Mouse (Mus musculus): ENCODE measurements around the gene Prnp. TPM values are rescaled to one million over a fixed set of nuclear protein-coding genes. Genes with fewer than 3 reads are reported as not detected.
A peak's percentile ranks its signal among the peaks of the same experiment; 100 is the strongest.

Prnp gene
- total RNA-seq (2021) = 100 to 1,000 TPM; 748 to 772 TPM
- long read RNA-seq, experiment 1, transcript Prnp-201 (3 exons, 2,184 nt) = major isoform, 1,153 of 1,295 reads
- long read RNA-seq, experiment 1, partial matches to known transcripts = 110 of 1,295 reads
- long read RNA-seq, experiment 1, other reads (novel, unspliced or antisense) = 32 of 1,295 reads
- long read RNA-seq, experiment 2, transcript Prnp-201 (3 exons, 2,184 nt) = major isoform, 853 of 972 reads
- long read RNA-seq, experiment 2, partial matches to known transcripts = 87 of 972 reads
- long read RNA-seq, experiment 2, other reads (novel, unspliced or antisense) = 32 of 972 reads

DNA sequence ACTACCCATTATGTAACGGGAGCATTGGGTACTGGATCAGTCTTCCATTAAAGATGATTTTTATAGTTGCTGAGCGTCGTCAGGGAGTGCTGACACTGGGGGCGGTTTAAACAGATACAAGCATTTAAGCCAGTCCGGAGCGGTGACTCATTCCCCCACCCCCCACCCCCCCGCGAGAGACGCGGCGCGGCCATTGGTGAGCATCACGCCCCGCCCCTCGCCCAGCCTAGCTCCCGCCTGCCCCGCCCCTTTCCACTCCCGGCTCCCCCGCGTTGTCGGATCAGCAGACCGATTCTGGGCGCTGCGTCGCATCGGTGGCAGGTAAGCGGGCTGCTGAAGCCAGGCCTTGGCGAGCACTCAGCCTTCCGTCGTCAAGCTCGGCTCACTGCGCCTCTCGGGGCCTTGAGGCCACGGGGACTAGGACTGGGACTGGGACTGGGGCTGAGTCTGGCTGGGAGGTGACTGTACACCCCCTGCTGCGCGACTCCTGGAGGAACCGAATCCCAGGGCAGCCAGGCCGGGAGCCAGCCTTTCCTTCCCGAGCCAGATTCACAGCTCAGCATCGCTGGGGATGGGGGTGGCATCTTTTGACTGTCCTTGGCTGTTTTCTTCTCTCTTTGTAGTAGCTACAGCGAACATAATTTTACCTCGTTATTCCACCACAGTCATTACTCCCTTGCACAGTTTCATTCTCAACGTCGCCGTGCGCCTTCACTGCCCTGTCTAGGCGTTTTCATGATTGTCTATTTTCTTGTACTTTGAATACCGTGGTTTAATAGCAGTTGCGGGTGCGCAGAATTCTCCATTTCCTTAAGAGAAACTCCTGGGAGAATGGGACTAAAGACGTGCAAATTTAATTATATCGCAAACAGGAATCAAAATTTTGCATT, at the start of gene Prnp, which contains the start of gene Prn:
TSS of gene Prnp (plus strand) at position 246 of the 890 bp plus-strand sequence.
TSS of gene Prn (plus strand) at position 275 of the 890 bp plus-strand sequence.
- peak; percentile 91 to 92 for DNase-seq (ENCODE audit: extremely low spot score in 1 of 2, low spot score in 2 of 2)
- TF ChIP-seq CTCF (IDR thresholded peaks at IDR 0.05) = no peak
- intact Hi-C loops (cut with DNase I) = loop anchor here (1.0 to 2.0 kb wide), 2 partner anchors 63 to 82 kb away; no protein-coding TSS in a partner anchor
- Histone ChIP-seq H3K27ac (peak within 1 kb of the TSS; percentile 94), H3K4me3 (peak within 1 kb of the TSS; percentile 68)

- intact Hi-C loops (cut with DNase I) = no loop called here
- Histone ChIP-seq H3K4me3 (no peak overlapping the region), H3K27ac (no peak overlapping the region)
- no peak for DNase-seq (ENCODE audit: extremely low spot score in 1 of 2, low spot score in 2 of 2)
- TF ChIP-seq CTCF (IDR thresholded peaks at IDR 0.05) = no peak; the same call in 1 of the 2 replicates
Observed at GRCm38 (mm10) chr2:131862617-131863275, 47.0 kb upstream of the Prnp start.

DNA sequence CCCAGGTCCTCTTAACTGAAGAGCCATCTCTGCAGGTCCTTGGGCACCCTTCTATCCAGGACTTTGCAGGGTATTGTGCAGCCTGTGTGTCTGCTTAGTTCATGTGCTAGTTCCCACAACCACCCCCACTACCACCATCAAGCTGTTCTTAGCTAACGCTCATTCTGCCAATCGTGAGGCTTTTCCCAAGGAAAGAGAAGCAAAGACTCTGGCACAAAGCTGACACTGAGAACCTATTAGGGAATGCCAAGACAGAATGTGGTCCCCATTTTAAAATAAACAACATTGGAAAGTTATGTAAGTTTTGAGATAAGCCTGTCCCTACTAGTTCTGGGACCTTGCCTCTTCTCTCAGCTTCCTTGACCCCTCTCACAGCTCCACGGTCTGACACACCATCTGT, 46.3 kb upstream of the Prnp start:
- Histone ChIP-seq H3K4me3 (no peak overlapping the region), H3K27ac (peak overlapping the region; percentile 73)
- no peak for TF ChIP-seq CTCF (IDR thresholded peaks at IDR 0.05)
- no peak for DNase-seq (ENCODE audit: extremely low spot score in 1 of 2, low spot score in 2 of 2)
- intact Hi-C loops (cut with DNase I) = no loop called here

- intact Hi-C loops (cut with DNase I) = no loop called here
- no peak for DNase-seq (ENCODE audit: extremely low spot score in 1 of 2, low spot score in 2 of 2)
- Histone ChIP-seq H3K4me3 (no peak overlapping the region), H3K27ac (peak overlapping the region; percentile 73; the same call in 1 of the 2 replicates)
- no peak for TF ChIP-seq CTCF (IDR thresholded peaks at IDR 0.05)
Observed at GRCm38 (mm10) chr2:131864262-131864796, 45.4 kb upstream of the Prnp start.

- no peak overlapping the region for H3K27ac ChIP-seq
- H3K4me3 ChIP-seq = no peak overlapping the region
- intact Hi-C loops (cut with DNase I) = no loop called here
- no peak for TF ChIP-seq CTCF (IDR thresholded peaks at IDR 0.05)
- no peak for DNase-seq (ENCODE audit: extremely low spot score in 1 of 2, low spot score in 2 of 2)
Observed at GRCm38 (mm10) chr2:131866676-131867075, 43.1 kb upstream of the Prnp start.

DNA sequence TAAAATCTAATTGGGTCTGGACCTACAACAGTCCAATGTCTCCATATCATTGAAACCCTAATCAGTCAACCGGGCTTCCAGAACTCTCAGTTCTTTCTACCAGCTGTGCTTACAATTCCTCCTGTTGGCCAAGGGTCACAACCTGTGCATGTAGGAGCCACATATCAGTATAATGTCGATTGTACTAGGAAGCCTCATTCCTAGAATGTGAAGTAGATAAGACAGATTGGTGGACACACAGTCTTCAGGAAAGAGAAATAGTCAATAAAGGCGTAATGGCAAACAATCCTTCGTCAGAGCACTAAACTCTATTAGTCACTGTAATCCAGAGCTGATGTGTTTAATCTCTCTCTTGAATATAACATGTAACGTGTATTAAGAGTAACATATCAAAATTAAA, 40.7 kb upstream of the Prnp start:
- no peak for TF ChIP-seq CTCF (IDR thresholded peaks at IDR 0.05)
- H3K27ac ChIP-seq = no peak overlapping the region
- H3K4me3 ChIP-seq = no peak overlapping the region
- intact Hi-C loops (cut with DNase I) = no loop called here
- no peak for DNase-seq (ENCODE audit: extremely low spot score in 1 of 2, low spot score in 2 of 2)

GRCm38 (mm10) chr2:131873376-131873775, 36.4 kb upstream of the Prnp start:
- no peak for DNase-seq (ENCODE audit: extremely low spot score in 1 of 2, low spot score in 2 of 2)
- H3K4me3 ChIP-seq = no peak overlapping the region
- intact Hi-C loops (cut with DNase I) = no loop called here
- TF ChIP-seq CTCF (IDR thresholded peaks at IDR 0.05) = no peak
- H3K27ac ChIP-seq = no peak overlapping the region

- TF ChIP-seq CTCF (IDR thresholded peaks at IDR 0.05) = no peak
- DNase-seq (ENCODE audit: extremely low spot score in 1 of 2, low spot score in 2 of 2) = no peak
- H3K27ac ChIP-seq = peak overlapping the region; percentile 13; the same call in 1 of the 2 replicates
- intact Hi-C loops (cut with DNase I) = no loop called here
- H3K4me3 ChIP-seq = no peak overlapping the region
Observed at GRCm38 (mm10) chr2:131876551-131877265, 33.0 kb upstream of the Prnp start.

DNA sequence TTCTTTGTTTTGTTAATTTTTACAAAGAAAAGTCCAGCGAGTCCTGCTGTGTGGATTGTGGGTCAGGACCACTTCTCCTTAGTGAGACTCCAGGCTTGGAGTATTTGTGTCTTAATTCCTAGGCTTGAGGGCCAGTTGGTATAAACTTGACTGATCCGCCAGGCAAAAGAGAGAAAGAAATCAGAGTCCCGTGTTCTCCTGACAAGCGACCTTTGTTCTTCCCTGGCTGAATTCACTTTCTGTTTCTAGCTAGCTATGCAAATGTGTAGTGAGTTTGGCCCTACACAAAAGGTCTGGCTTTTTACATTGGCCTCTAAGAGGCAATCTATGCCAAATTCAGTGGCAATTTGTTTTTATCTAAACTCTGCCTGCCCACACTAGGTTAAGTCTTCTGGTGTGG, 28.0 kb upstream of the Prnp start:
- intact Hi-C loops (cut with DNase I) = no loop called here
- H3K27ac ChIP-seq = peak overlapping the region; percentile 21; the same call in 1 of the 2 replicates
- no peak for DNase-seq (ENCODE audit: extremely low spot score in 1 of 2, low spot score in 2 of 2)
- no peak for TF ChIP-seq CTCF (IDR thresholded peaks at IDR 0.05)
- no peak overlapping the region for H3K4me3 ChIP-seq

DNA sequence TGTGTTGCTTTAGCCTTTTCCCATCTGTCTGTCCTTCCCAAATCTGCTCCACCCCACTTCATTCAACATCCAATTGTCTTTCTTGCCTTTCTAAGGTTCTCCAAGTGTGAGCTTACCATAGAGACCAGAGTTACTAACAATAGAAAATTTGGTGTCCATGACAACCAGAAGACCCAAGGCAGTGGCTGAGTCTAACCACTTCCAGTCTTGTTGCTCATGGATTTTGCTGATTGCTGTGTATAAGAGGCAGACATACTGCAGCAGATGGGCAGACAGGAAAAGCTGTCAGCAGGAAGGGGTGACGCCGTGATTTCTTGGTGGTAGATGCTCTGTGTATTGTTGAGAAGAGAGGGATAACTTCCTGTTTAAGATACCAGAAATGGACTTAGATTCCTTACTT, 26.6 kb upstream of the Prnp start:
- Histone ChIP-seq H3K27ac (peak overlapping the region; percentile 73), H3K4me3 (no peak overlapping the region)
- no peak for DNase-seq (ENCODE audit: extremely low spot score in 1 of 2, low spot score in 2 of 2)
- intact Hi-C loops (cut with DNase I) = no loop called here
- no peak for TF ChIP-seq CTCF (IDR thresholded peaks at IDR 0.05)

Data from left cerebral cortex, adult 2 months (tissue).